Mouse (Mus musculus): ENCODE results near the gene 2310022A10Rik.

2310022A10Rik gene

GRCm38 (mm10) chr7:27541431-27541830 lies 11.6 kb upstream of the 2310022A10Rik start:
- DNase-seq: peak in 1 of 2 experiments; percentile 30

- DNase-seq: no peak
Observed at GRCm38 (mm10) chr7:27541922-27542321, 11.1 kb upstream of the 2310022A10Rik start.

GRCm38 (mm10) chr7:27542392-27543033 lies 10.5 kb upstream of the 2310022A10Rik start:
- peak; percentile 88 to 90 for DNase-seq

- no peak for DNase-seq
Observed at GRCm38 (mm10) chr7:27543065-27543464, 10.0 kb upstream of the 2310022A10Rik start.

- DNase-seq: no peak
Observed at GRCm38 (mm10) chr7:27543851-27544250, 9.2 kb upstream of the 2310022A10Rik start.

GRCm38 (mm10) chr7:27544675-27545370 lies 8.2 kb upstream of the 2310022A10Rik start:
- no peak for DNase-seq

GRCm38 (mm10) chr7:27549597-27549996 lies 3.4 kb upstream of the 2310022A10Rik start:
- DNase-seq: no peak

- no peak for DNase-seq
Observed at GRCm38 (mm10) chr7:27552070-27552469, 963 bp upstream of the 2310022A10Rik start.

- no peak for DNase-seq
Observed at GRCm38 (mm10) chr7:27560291-27560887, 7.4 kb downstream of the 2310022A10Rik start.

GRCm38 (mm10) chr7:27560978-27561377 lies 7.9 kb downstream of the 2310022A10Rik start:
- no peak for DNase-seq

- peak in 1 of 2 experiments; percentile 38 for DNase-seq
Observed at GRCm38 (mm10) chr7:27569580-27570224, 16.7 kb downstream of the 2310022A10Rik start.

GRCm38 (mm10) chr7:27572133-27572532 lies 19.1 kb downstream of the 2310022A10Rik start:
- DNase-seq: no peak

GRCm38 (mm10) chr7:27574124-27574880 lies 21.3 kb downstream of the 2310022A10Rik start:
- no peak for DNase-seq

- peak; percentile 64 to 75 for DNase-seq
Observed at GRCm38 (mm10) chr7:27576914-27577313, 23.9 kb downstream of the 2310022A10Rik start.

- no peak for DNase-seq
Observed at GRCm38 (mm10) chr7:27577589-27577988, 24.6 kb downstream of the 2310022A10Rik start.

- no peak for DNase-seq
Observed at GRCm38 (mm10) chr7:27578465-27578864, 25.4 kb downstream of the 2310022A10Rik start.

GRCm38 (mm10) chr7:27580380-27581174 lies 27.5 kb downstream of the 2310022A10Rik start:
- no peak for DNase-seq

- no peak for DNase-seq
Observed at GRCm38 (mm10) chr7:27586861-27587260, 33.8 kb downstream of the 2310022A10Rik start.

- no peak for DNase-seq
Observed at GRCm38 (mm10) chr7:27587741-27588140, 34.7 kb downstream of the 2310022A10Rik start.

GRCm38 (mm10) chr7:27590088-27590487 lies 37.1 kb downstream of the 2310022A10Rik start:
- no peak for DNase-seq

GRCm38 (mm10) chr7:27590566-27591213 lies 37.7 kb downstream of the 2310022A10Rik start:
- peak in 1 of 2 experiments; percentile 46 for DNase-seq

Measured in cerebellum, postnatal 25 days (tissue).